Mouse (Mus musculus) mammary gland, adult 2 months (tissue): ENCODE measurements around the gene Trp53. TPM values are rescaled to one million over a fixed set of nuclear protein-coding genes. Genes with fewer than 3 reads are reported as not detected.

Source experiments
- polyA plus RNA-seq: library from polyadenylated mRNA; depleted of rRNA; stranded (reverse); fragments of >200 nt; gene quantifications from 2 replicates; pipeline ENCODE4 v1.2.3, GENCODE M21; 2012; ENCODE audit warnings: low replicate concordance; rRNA removed

Trp53 gene
- polyA plus RNA-seq = 122 and 145 TPM in 2 replicates

DNA sequence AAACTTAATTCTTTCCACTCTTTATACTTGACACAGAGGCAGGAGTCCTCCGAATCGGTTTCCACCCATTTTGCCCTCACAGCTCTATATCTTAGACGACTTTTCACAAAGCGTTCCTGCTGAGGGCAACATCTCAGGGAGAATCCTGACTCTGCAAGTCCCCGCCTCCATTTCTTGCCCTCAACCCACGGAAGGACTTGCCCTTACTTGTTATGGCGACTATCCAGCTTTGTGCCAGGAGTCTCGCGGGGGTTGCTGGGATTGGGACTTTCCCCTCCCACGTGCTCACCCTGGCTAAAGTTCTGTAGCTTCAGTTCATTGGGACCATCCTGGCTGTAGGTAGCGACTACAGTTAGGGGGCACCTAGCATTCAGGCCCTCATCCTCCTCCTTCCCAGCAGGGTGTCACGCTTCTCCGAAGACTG, at the start of gene Trp53, which contains the start of gene Wrap53:
Trp53 (plus strand) TSS at position 269 of the 424 bp plus-strand sequence.
Wrap53 (minus strand) TSS at position 165 of the 424 bp plus-strand sequence.

GRCm38 (mm10) chr11:69549060-69549656, 31.0 kb upstream of the Trp53 start, which contains the start of gene Dnah2:
TSS of gene Dnah2 (minus strand) at chr11:69549110.

DNA sequence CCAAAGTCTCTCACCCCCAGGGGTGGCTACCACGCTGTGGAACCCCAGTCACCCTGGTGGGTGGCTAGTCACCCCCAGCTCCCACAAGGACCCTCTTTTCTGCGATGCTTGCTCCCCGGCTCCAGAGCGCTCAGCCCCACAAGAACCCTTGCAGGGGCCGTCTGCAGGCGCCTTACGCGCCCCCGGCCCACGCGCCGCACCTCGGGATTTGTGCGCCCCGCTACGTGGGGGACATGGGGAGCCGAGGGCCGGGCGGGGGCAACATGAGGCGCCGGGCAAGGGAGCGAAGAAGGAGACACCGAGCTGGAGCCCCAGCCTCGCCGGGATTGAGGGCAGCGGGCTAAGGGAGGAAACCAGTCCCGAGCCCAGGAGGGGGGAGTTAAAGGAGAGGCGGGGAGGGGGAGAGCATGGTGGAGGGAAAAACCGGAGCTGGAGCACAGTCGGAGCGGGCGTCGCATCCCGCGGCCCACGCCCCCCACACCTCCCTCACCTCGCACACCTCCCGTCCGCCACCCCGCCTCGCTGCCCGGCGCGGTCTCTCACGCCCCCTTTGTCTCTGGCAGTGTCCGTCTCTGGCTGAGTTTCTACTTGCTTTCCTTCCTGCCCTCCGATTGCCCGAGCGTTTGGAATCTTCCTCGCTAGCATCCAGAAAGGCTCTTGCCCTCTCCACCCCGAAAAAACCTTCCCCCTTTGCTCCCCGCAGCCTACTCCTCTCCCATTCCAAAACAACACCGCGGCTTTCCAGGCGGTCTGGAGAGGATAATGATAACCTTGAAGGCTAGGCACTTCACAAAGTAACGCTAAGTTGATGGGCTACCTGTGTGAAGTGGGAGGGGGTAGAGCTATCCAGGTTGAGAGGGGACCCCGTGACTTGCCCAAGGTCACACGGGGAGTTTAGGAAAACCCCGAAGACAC, 20.1 kb upstream of the Trp53 start, which contains the start of gene Efnb3:
Efnb3 (minus strand) TSS at position 355 of the 915 bp plus-strand sequence.

DNA sequence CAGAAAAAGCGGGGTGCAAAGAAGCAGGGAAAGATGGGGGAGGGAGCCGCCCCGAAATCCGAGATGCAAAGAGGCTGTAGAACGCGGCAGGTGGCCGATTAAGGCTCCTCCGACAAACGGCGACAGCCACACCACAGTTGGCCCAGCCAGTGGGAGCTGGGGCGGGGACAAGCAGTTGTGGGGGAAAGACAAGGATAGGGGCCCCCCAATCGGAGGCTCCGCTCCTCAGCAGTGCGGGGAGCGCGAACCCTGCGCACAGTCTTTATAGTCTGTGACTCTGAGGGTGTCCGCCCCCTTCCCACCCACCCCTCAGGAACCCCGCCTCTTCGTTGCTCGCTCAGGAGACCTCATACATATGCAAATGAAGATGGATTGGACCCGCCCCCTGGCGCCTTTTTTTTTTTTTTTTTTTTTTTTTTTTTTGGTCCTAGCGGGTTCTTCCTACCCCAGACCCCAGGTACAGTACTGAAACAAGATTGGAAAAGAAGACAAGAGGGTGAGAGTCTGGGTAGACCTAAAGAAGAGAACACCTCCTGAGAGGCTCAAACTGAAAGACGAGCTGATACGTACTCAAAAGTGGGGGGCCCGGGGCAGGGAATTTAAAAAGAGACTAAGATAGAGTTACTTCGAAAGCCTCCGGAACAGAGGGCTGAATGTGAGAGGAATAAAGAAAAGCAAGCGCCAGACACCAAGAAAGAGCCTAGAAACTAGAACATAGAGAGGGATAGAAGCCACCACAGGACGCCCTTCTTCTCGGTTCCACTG, 25.7 kb downstream of the Trp53 start, which contains the start of gene Atp1b2:
Atp1b2 (minus strand) TSS at position 217 of the 765 bp plus-strand sequence.

GRCm38 (mm10) chr11:69617805-69618204, 37.6 kb downstream of the Trp53 start, which contains the start of gene Shbg:
TSS of gene Shbg (minus strand) at chr11:69617905.

DNA sequence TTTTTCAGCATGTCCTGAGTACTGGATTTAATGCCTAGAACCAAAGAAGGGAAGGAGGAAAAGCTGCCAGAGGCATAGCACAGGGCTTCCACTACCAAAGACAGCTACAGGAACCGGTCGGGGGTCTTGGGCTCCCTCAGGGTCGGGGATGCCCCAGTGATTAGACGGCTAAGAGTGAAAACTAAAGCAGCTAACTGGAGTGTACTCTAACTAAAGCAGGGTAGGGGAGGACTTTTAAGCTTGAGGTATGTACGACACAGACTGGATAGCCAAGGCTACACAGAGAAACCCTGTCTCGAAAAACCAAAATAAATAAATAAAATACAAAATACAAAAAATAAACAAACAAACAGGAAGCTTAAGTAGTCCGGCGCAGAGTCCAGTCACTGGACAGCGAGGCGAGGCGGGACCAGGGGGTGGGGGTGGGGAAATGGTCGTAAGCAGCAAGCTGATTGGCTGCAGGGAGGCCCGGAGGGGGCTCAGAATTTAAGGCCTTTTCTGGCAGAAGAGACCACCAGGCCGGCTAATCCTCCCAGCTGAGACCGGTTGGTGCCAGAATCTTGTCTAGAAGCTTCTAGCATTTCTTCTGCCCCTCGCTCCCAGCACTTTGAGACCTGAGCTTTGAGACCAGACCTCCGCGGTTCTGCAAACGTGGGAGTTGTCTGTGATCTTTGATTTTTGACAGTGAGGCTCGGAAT, 41.6 kb downstream of the Trp53 start, which contains the start of gene Sat2:
Sat2 (plus strand) TSS at position 454 of the 698 bp plus-strand sequence.

GRCm38 (mm10) chr11:69632284-69633089, 52.3 kb downstream of the Trp53 start, which contains the start of gene Fxr2:
TSS of gene Fxr2 (plus strand) at chr11:69632990.

Other genes starting within 250 kb of the Trp53 start
- 0.36 and 2.5 TPM in 2 replicates for gene Rnf227, start 239.9 kb upstream of the Trp53 start, polyA plus RNA-seq
- gene Chd3, start 211.0 kb upstream of the Trp53 start, polyA plus RNA-seq = 109 and 197 TPM in 2 replicates
- gene Naa38, start 184.9 kb upstream of the Trp53 start, polyA plus RNA-seq = 151 and 175 TPM in 2 replicates
- 17.6 and 18.6 TPM in 2 replicates for gene Cyb5d1, start 184.7 kb upstream of the Trp53 start, polyA plus RNA-seq
- gene Tmem88, start 182.1 kb upstream of the Trp53 start, polyA plus RNA-seq = 51.2 and 75.7 TPM in 2 replicates
- 8.2 and 21.0 TPM in 2 replicates for gene Kdm6b, start 166.7 kb upstream of the Trp53 start, polyA plus RNA-seq
- 0.20 and 0.27 TPM in 2 replicates for gene Dnah2, start 31.2 kb upstream of the Trp53 start, polyA plus RNA-seq
- 1.1 and 2.5 TPM in 2 replicates for gene Efnb3, start 20.2 kb upstream of the Trp53 start, polyA plus RNA-seq
- gene Wrap53, start 104 bp upstream of the Trp53 start, polyA plus RNA-seq = 19.0 and 19.8 TPM in 2 replicates
- gene Atp1b2, start 25.6 kb downstream of the Trp53 start, polyA plus RNA-seq = 11.6 and 60.5 TPM in 2 replicates
- 0.08 TPM in 1 of 2 replicates, not detected in the other for gene Shbg, start 37.5 kb downstream of the Trp53 start, polyA plus RNA-seq
- 2.1 and 6.7 TPM in 2 replicates for gene Sat2, start 41.7 kb downstream of the Trp53 start, polyA plus RNA-seq
- 50.5 and 57.2 TPM in 2 replicates for gene Fxr2, start 52.6 kb downstream of the Trp53 start, polyA plus RNA-seq
- 0.66 and 1.1 TPM in 2 replicates for gene Sox15, start 75.0 kb downstream of the Trp53 start, polyA plus RNA-seq
- gene Mpdu1, start 82.3 kb downstream of the Trp53 start, polyA plus RNA-seq = 139 and 176 TPM in 2 replicates
- gene Cd68, start 85.8 kb downstream of the Trp53 start, polyA plus RNA-seq = 76.8 and 80.0 TPM in 2 replicates
- 199 and 324 TPM in 2 replicates for gene Eif4a1, start 92.1 kb downstream of the Trp53 start, polyA plus RNA-seq
- gene Senp3, start 101.7 kb downstream of the Trp53 start, polyA plus RNA-seq = 40.2 and 91.5 TPM in 2 replicates
- 5.2 and 9.5 TPM in 2 replicates for gene Tnfsf13, start 105.4 kb downstream of the Trp53 start, polyA plus RNA-seq
- gene Tnfsf12, start 115.5 kb downstream of the Trp53 start, polyA plus RNA-seq = 48.2 and 64.3 TPM in 2 replicates
- 8.4 and 11.1 TPM in 2 replicates for gene Tnfsfm13, start 115.7 kb downstream of the Trp53 start, polyA plus RNA-seq
- 18.0 and 27.0 TPM in 2 replicates for gene Polr2a, start 178.3 kb downstream of the Trp53 start, polyA plus RNA-seq
- gene Slc35g3, start 181.6 kb downstream of the Trp53 start, polyA plus RNA-seq = not detected in 2 replicates
- 47.2 and 88.9 TPM in 2 replicates for gene Zbtb4, start 185.6 kb downstream of the Trp53 start, polyA plus RNA-seq
- 14.0 and 38.5 TPM in 2 replicates for gene Chrnb1, start 215.6 kb downstream of the Trp53 start, polyA plus RNA-seq
- gene Fgf11, start 221.5 kb downstream of the Trp53 start, polyA plus RNA-seq = 11.4 and 13.5 TPM in 2 replicates
- gene Tmem102, start 225.3 kb downstream of the Trp53 start, polyA plus RNA-seq = 4.5 and 10.8 TPM in 2 replicates
- gene Gm39566, start 234.9 kb downstream of the Trp53 start, polyA plus RNA-seq = not detected in 2 replicates
- not detected in 2 replicates for gene Spem2, start 238.1 kb downstream of the Trp53 start, polyA plus RNA-seq
- 0.19 and 0.35 TPM in 2 replicates for gene Spem1, start 241.8 kb downstream of the Trp53 start, polyA plus RNA-seq